Mouse (Mus musculus): ENCODE results near the gene Dlec1. TPM values are rescaled to one million over a fixed set of nuclear protein-coding genes. Genes with fewer than 3 reads are reported as not detected.
A peak's percentile ranks its signal among the peaks of the same experiment; 100 is the strongest.

Gene Dlec1
- polyA plus RNA-seq, 1 experiment = 0.16 TPM

DNA sequence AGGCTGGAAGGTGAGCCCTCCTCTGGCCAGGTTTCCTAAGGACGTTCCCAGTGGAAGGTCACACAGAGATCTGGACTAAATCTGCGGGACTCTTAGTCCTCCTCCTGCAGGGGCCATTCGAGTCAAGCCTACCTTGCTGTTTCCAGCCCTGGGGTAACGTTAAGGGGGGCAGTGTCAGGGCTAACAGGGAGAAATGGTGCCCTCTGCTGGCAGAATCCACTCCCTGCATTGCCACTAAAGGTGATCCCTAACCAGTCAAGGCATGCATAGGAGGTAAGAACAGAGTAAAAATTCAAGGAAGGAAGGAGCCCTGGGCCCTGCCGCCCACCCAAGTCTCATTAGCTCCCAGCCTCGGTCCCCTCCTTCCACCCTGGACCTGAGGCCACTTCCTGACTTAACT lies 34.7 kb upstream of the Dlec1 start:
- H3K27me3 ChIP-seq (ENCODE audit: control insufficient read depth, insufficient read depth, low read length) = no peaks in the 10 kb centered on the region
- no peak overlapping the region for H3K4me3 ChIP-seq (ENCODE audit: low read depth, low read length)
- WGBS = 2% methylated on average over 6 of the region's 6 CpGs
- H3K36me3 ChIP-seq (ENCODE audit: control insufficient read depth, insufficient read depth, low read length) = peaks cover 9% of the 10 kb centered on the region
- no peak overlapping the region for H3K27ac ChIP-seq (ENCODE audit: insufficient read depth, low read depth, low read length)
- no peak for TF ChIP-seq POLR2A (IDR thresholded peaks at IDR 0.05; ENCODE audit: low read depth, low read length)
- peak; percentile 97; the same call in 1 of the 2 replicates for TF ChIP-seq CTCF (IDR thresholded peaks at IDR 0.05; ENCODE audit: extremely low read depth, insufficient read length, insufficient replicate concordance, low read depth, low read length)
- H3K4me1 ChIP-seq (ENCODE audit: control insufficient read depth, insufficient read depth, insufficient read length, low read length) = peaks cover 8% of the 10 kb centered on the region

DNA sequence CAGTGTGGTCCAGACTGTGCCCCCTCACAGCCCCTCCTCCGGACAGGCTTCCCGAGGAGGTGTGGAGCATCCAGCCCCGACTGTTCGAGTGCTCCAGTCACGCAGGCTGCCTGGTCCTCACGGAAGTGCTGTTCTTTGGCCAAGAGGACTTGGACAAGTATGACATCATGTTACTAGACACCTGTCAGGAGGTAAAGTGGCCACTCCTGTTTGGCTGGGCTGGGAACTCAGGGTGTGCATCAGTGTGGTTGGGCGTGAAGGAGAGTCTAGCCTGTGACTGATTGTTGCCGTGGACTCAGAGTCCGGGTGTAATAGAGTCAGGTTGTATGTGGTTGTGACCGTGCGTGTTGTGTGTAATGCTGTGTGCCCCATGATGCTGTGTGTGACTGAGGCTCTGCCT lies 34.0 kb upstream of the Dlec1 start:
- Histone ChIP-seq H3K36me3 (ENCODE audit: control insufficient read depth, insufficient read depth, low read length) (peaks cover 12% of the 10 kb centered on the region), H3K4me1 (ENCODE audit: control insufficient read depth, insufficient read depth, insufficient read length, low read length) (peaks cover 8% of the 10 kb centered on the region), H3K27ac (ENCODE audit: insufficient read depth, low read depth, low read length) (no peak overlapping the region), H3K4me3 (ENCODE audit: low read depth, low read length) (no peak overlapping the region), H3K27me3 (ENCODE audit: control insufficient read depth, insufficient read depth, low read length) (no peaks in the 10 kb centered on the region)
- 45% methylated on average over 11 of the region's 11 CpGs for WGBS
- TF ChIP-seq CTCF (IDR thresholded peaks at IDR 0.05; ENCODE audit: extremely low read depth, insufficient read length, insufficient replicate concordance, low read depth, low read length) (no peak), POLR2A (IDR thresholded peaks at IDR 0.05; ENCODE audit: low read depth, low read length) (no peak; the same call in 1 of the 2 replicates)

DNA sequence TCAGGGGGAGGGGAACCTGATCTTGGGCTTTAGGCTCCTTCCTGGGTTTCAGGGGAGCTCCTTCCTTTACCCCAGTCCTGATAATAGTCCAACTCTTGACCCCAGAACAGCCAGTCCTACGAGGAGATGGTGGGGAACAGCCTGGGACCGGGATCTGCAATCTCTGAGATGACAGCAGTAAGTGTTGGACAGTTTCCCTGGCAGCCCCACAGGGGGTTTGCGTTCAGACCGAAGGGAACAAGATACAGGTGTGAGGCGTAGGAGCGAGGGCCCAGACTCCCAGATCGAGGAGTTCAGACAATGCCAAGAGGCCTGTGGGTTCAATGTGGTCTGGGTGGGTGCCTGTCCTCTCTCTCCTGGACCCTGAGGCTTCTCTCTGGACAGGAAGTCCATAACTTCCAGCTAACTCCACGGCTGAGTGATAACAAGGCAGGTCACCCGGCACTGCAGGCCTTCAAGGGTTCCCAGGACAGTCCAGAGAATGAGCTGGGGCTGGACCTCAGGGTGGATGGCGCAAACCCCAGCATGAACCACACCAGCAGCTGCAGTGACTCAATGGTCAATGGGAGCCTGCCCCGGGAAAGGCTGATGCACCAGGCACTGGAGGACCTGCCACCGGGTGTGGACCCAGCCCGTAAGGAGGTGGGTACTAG lies 32.0 kb upstream of the Dlec1 start:
- peaks cover 10% of the 10 kb centered on the region for H3K4me1 ChIP-seq (ENCODE audit: control insufficient read depth, insufficient read depth, insufficient read length, low read length)
- TF ChIP-seq POLR2A (IDR thresholded peaks at IDR 0.05; ENCODE audit: low read depth, low read length) (no peak), CTCF (IDR thresholded peaks at IDR 0.05; ENCODE audit: extremely low read depth, insufficient read length, insufficient replicate concordance, low read depth, low read length) (no peak)
- WGBS = 77% methylated on average over 13 of the region's 13 CpGs
- H3K36me3 ChIP-seq (ENCODE audit: control insufficient read depth, insufficient read depth, low read length) = peaks cover 24% of the 10 kb centered on the region
- no peaks in the 10 kb centered on the region for H3K27me3 ChIP-seq (ENCODE audit: control insufficient read depth, insufficient read depth, low read length)
- no peak overlapping the region for H3K27ac ChIP-seq (ENCODE audit: insufficient read depth, low read depth, low read length)
- H3K4me3 ChIP-seq (ENCODE audit: low read depth, low read length) = no peak overlapping the region

DNA sequence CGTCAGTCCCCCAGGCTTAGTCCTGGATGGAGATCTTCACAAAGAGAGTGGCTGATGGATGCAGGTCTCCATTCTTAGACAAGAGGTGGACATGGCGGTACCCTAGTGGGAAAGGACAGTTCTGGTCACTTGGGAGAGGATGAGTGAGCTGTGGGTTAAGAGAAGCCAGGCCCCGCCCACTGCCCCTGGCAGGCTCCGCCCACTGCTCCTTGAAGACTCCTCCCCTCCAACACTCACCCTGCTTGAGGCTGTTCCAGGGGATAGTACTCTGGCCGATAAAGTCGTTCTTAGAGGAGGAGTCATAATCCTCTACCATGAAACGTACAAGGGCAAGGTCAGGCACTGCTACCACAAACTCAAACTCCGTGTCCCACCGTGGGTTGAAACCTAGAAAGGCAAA lies 30.5 kb upstream of the Dlec1 start:
- no peak overlapping the region for H3K4me3 ChIP-seq (ENCODE audit: low read depth, low read length)
- no peak overlapping the region for H3K27ac ChIP-seq (ENCODE audit: insufficient read depth, low read depth, low read length)

DNA sequence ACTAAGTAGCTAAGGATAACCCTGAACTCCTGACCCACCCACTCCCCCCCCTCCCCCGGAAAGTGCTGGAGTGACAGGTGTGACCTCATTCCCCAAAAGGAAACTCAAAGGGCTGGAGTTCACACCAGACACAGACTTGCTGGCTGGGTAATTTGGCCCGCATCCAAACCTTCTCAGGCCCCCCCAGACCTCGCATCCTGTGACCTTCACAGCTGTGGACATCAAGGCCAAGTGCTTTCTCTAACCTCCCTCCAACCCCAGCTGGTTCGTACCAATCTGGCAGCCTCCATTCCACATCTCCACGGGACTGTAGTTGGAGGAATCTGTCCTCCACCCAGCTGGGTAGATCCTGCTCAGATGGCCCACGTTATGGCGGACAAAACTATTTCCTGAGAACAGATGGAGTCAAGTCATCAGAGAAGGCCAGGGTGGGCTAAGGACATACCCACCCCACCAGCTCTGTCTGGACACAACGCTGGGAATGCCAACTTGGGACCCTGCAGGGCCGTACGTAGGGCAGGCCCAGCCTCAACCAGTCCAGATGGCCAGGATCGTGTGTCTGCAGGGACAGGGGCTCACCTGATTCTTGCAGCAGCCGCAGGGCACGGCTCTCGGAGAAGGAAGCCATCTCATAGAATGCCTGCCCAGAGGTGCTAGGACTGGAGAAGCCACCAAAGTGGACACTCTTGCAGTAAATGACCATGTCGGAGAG lies 28.9 kb upstream of the Dlec1 start:
- 77% methylated on average over 15 of the region's 15 CpGs for WGBS

More for the DNA sequence above, 30.5 kb upstream of the Dlec1 start:
- no peak for TF ChIP-seq CTCF (IDR thresholded peaks at IDR 0.05; ENCODE audit: extremely low read depth, insufficient read length, insufficient replicate concordance, low read depth, low read length)
- TF ChIP-seq POLR2A (IDR thresholded peaks at IDR 0.05; ENCODE audit: low read depth, low read length) = no peak
- Histone ChIP-seq H3K27me3 (ENCODE audit: control insufficient read depth, insufficient read depth, low read length) (no peaks in the 10 kb centered on the region), H3K4me1 (ENCODE audit: control insufficient read depth, insufficient read depth, insufficient read length, low read length) (peaks cover 23% of the 10 kb centered on the region), H3K36me3 (ENCODE audit: control insufficient read depth, insufficient read depth, low read length) (peaks cover 24% of the 10 kb centered on the region)
- WGBS = 71% methylated on average over 9 of the region's 9 CpGs

DNA sequence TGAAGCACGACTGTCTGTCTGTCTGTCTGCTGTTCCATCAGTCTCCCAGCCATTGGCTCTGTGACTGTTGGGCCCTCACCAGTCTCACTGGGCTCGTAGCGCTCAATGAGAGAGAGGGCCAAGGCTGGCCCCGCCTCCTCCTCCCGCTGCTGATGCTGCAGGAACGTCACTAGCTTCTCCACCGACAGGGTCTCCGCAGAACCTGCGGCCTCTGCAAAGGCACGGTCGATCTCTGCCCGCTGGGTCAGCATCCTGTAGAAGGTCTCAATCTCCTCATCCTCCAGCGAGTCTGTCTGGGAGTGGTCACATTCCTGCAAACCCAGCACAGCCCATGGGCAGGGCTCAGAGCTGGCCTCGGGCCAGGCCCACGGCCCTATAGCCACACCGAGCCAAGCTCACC lies 26.6 kb upstream of the Dlec1 start:
- H3K36me3 ChIP-seq (ENCODE audit: control insufficient read depth, insufficient read depth, low read length) = peaks cover 27% of the 10 kb centered on the region
- TF ChIP-seq CTCF (IDR thresholded peaks at IDR 0.05; ENCODE audit: extremely low read depth, insufficient read length, insufficient replicate concordance, low read depth, low read length) (no peak), POLR2A (IDR thresholded peaks at IDR 0.05; ENCODE audit: low read depth, low read length) (no peak)
- peak overlapping the region; percentile 69 for H3K27ac ChIP-seq (ENCODE audit: insufficient read depth, low read depth, low read length)
- H3K4me3 ChIP-seq (ENCODE audit: low read depth, low read length) = no peak overlapping the region
- 56% methylated on average over 16 of the region's 16 CpGs for WGBS
- peaks cover 26% of the 10 kb centered on the region for H3K4me1 ChIP-seq (ENCODE audit: control insufficient read depth, insufficient read depth, insufficient read length, low read length)
- H3K27me3 ChIP-seq (ENCODE audit: control insufficient read depth, insufficient read depth, low read length) = no peaks in the 10 kb centered on the region

More for the DNA sequence above, 28.9 kb upstream of the Dlec1 start:
- Histone ChIP-seq H3K27ac (ENCODE audit: insufficient read depth, low read depth, low read length) (no peak overlapping the region), H3K4me3 (ENCODE audit: low read depth, low read length) (no peak overlapping the region), H3K4me1 (ENCODE audit: control insufficient read depth, insufficient read depth, insufficient read length, low read length) (peaks cover 17% of the 10 kb centered on the region), H3K36me3 (ENCODE audit: control insufficient read depth, insufficient read depth, low read length) (peaks cover 24% of the 10 kb centered on the region), H3K27me3 (ENCODE audit: control insufficient read depth, insufficient read depth, low read length) (no peaks in the 10 kb centered on the region)
- TF ChIP-seq CTCF (IDR thresholded peaks at IDR 0.05; ENCODE audit: extremely low read depth, insufficient read length, insufficient replicate concordance, low read depth, low read length) = no peak
- TF ChIP-seq POLR2A (IDR thresholded peaks at IDR 0.05; ENCODE audit: low read depth, low read length) = no peak

DNA sequence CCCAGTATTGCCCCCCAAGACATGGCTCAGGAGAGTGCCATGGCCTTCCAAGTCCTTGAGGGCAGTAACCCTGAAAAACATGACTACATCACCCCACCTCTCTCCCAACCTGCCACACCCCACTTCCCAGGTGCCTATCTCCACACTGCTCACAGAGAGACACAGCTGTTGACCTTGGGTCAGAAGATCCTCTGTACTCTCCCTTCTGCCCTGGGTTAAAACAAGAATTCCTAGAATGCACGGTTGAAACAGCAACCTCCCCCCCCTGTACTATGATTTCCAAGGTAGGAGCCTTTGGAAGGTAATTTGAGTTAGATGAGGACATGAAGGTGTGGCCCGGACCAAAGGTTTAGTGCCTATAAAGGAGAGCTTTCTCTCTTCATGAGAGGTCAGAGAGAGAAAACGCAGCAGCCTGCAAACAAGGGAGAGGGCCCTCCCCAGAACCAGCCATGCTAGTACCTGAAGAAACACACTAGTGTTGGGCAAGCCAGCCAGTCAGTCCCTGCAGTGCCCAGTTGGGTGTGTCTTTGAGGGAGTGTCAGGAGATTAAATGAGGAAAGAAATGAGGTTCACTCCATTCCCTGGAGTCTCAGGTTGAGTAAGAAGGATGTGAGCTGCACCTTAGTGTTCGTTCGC lies 22.1 kb upstream of the Dlec1 start:
- H3K4me3 ChIP-seq (ENCODE audit: low read depth, low read length) = no peak overlapping the region
- H3K27ac ChIP-seq (ENCODE audit: insufficient read depth, low read depth, low read length) = peak overlapping the region; percentile 95
- TF ChIP-seq CTCF (IDR thresholded peaks at IDR 0.05; ENCODE audit: extremely low read depth, insufficient read length, insufficient replicate concordance, low read depth, low read length) = no peak
- no peak for TF ChIP-seq POLR2A (IDR thresholded peaks at IDR 0.05; ENCODE audit: low read depth, low read length)
- peaks cover 5% of the 10 kb centered on the region; the same call in 1 of the 2 replicates for H3K36me3 ChIP-seq (ENCODE audit: control insufficient read depth, insufficient read depth, low read length)
- 33% methylated on average over 5 of the region's 5 CpGs for WGBS
- no peaks in the 10 kb centered on the region for H3K27me3 ChIP-seq (ENCODE audit: control insufficient read depth, insufficient read depth, low read length)
- peaks cover 49% of the 10 kb centered on the region for H3K4me1 ChIP-seq (ENCODE audit: control insufficient read depth, insufficient read depth, insufficient read length, low read length)

Measured in small intestine, adult 2 months (tissue).